Mouse (Mus musculus): ENCODE data around the gene 1810055G02Rik.

DNA sequence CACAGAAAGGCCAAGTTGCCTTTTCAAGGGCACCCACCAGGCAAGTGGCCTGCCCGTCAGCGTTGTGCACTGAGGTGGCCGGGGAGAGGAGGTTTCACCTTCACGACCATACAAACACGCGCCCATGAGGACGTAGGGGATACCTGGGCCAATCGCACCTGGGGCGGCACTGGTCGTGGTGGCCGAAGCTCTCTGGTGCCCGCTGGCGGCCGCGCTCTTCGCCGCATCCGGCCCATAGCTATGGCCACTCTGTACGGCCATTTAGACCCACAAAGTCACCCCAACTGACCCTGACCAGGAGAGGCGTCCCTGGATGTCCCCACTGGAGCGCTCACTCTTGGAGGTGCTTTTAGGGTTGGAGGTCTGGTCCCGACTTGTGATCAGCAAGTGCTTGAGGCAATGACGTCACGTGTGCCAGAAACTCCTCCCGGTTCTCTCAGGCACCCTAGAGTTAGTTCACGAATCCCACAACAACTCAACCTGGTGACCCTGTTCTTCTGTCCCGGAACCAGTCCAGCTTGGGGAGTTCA lies 11.3 kb downstream of the 1810055G02Rik start:
- TF ChIP-seq CTCF (IDR thresholded peaks at IDR 0.05; ENCODE audit: low read depth, low read length), result no peak
- TF ChIP-seq GATA1 (IDR thresholded peaks at IDR 0.05; ENCODE audit: borderline replicate concordance, low read length), result no peak

Measured in G1E (cell line).